Mouse (Mus musculus) bone marrow, adult 2 months (tissue): ENCODE data around the gene Gap43.

Experiments
- CTCF ChIP-seq: fragments of 200-500 bp; IDR thresholded peaks from 2 replicates; pipeline ENCODE4 v1.5.1; 2011; ENCODE audit warnings: low read length, control low read depth; ENCODE audit not compliant: control insufficient read depth, insufficient read depth
- POLR2A ChIP-seq: fragments of 200-500 bp; IDR thresholded peaks from 2 replicates; pipeline ENCODE4 v1.6.1; 2011; ENCODE audit warnings: low read depth, mild to moderate bottlenecking, control low read depth, low read length, borderline replicate concordance; ENCODE audit not compliant: control insufficient read depth

GRCm38 (mm10) chr16:42360061-42360460 lies 19.6 kb upstream of the Gap43 start:
- TF ChIP-seq POLR2A (no peak), CTCF (no peak)
